Comparison of ENCODE assay signal across 8 mouse cellular contexts in the genomic region with DNA sequence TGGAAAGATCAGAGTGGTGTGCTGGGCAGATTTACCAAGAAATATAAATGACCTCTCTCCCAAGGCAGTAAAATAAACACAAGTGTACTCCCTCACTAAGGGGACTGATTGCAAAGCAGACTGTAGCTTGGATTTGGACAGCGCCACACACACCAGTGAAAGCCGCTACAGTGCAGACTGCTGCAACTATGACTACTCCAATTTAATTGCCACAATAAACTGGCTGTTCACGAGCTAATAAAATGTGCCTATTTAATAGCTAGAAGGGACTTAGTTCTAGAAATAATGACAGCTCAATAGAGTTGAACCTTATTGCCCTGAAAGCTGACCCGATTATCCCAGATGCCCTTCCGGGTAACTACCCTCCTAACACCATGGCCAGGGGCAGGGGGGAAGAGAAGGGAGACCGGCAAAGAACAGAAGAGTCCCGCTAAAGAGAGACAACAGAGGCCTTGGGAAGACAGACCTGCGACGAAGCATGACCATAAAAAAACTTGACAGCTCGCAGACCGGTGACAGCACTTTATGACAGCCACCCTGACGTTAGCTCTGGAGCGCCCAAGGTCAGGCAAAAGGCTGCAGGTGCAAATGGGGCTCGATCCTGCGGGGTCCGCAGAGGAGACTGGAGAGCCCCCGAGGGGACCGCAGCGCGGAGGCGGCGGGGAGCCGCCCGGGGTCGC. TPM values are rescaled to one million over a fixed set of nuclear protein-coding genes. Genes with fewer than 3 reads are reported as not detected.
DNase-seq lines count a peak whose midpoint lies in the region; ATAC-seq and TF ChIP-seq lines count a peak whose summit lies in the region.

No protein-coding gene starts in this region.

- H3K4me2 ChIP-seq in limb, embryonic 12.5 days: peak overlapping the region; percentile 91
- peak overlapping the region; percentile 76 for H3K4me2 ChIP-seq in stomach, embryonic 15.5 days

- no peaks in the 10 kb centered on the region for H3K9me3 ChIP-seq in limb, embryonic 12.5 days
- H3K9me3 ChIP-seq in stomach, embryonic 15.5 days: no peaks in the 10 kb centered on the region

- intact Hi-C loops in heart, adult 2 months (cut with DNase I): no loop called here

- DNase-seq in heart, adult 2 months: no peak
- DNase-seq in heart, adult 8-10 months (ENCODE audit: low spot score): no peak
- no peak for DNase-seq in cerebellum, adult 9-10 months
- no peak for DNase-seq in left cerebral cortex, adult 8-10 months (ENCODE audit: low spot score in 2 of 2)

- peaks cover 29% of the 10 kb centered on the region for H3K79me3 ChIP-seq in C2C12 (ENCODE audit: low read depth)

- peak overlapping the region; percentile 82 for H3K4me3 ChIP-seq in heart, adult 2 months
- H3K4me3 ChIP-seq in C2C12 (ENCODE audit: insufficient read depth, poor library complexity, severe bottlenecking): peak overlapping the region; percentile 85
- peak overlapping the region; percentile 94 for H3K4me3 ChIP-seq in embryonic fibroblast, embryonic 13.5 days (ENCODE audit: insufficient read depth, low read length)
- peak overlapping the region; percentile 97 for H3K4me3 ChIP-seq in limb, embryonic 12.5 days (replicated peaks)
- peak overlapping the region; percentile 95 for H3K4me3 ChIP-seq in stomach, embryonic 15.5 days (replicated peaks)

- H3K4me1 ChIP-seq in heart, adult 2 months (ENCODE audit: control insufficient read depth, insufficient read depth, low read length): peaks cover 16% of the 10 kb centered on the region
- H3K4me1 ChIP-seq in embryonic fibroblast, embryonic 13.5 days (ENCODE audit: control insufficient read depth, insufficient read depth, low read length): peaks cover 8% of the 10 kb centered on the region; the same call in 1 of the 2 replicates
- H3K4me1 ChIP-seq in limb, embryonic 12.5 days (replicated peaks): peaks cover 29% of the 10 kb centered on the region
- peaks cover 20% of the 10 kb centered on the region for H3K4me1 ChIP-seq in stomach, embryonic 15.5 days

- peaks cover 13% of the 10 kb centered on the region for H3K36me3 ChIP-seq in heart, adult 2 months (ENCODE audit: control insufficient read depth, insufficient read depth, low read length)
- H3K36me3 ChIP-seq in C2C12 (ENCODE audit: control insufficient read depth, insufficient read depth): peaks cover 8% of the 10 kb centered on the region
- H3K36me3 ChIP-seq in limb, embryonic 12.5 days: peaks cover 6% of the 10 kb centered on the region; the same call in 1 of the 2 replicates
- H3K36me3 ChIP-seq in stomach, embryonic 15.5 days: 0 out of 2 replicates have a peak, but pooled peaks cover 4% of the 10 kb centered on the region

- no peak for TF ChIP-seq CTCF in heart, adult 2 months (IDR thresholded peaks at IDR 0.05)
- TF ChIP-seq CTCF in C2C12 (IDR thresholded peaks at IDR 0.05; ENCODE audit: control insufficient read depth, insufficient read depth, insufficient read length): no peak
- TF ChIP-seq CTCF in embryonic fibroblast, embryonic 13.5 days (IDR thresholded peaks at IDR 0.05; ENCODE audit: borderline replicate concordance, insufficient read depth, low read length): no peak

- peak overlapping the region; percentile 97 for H3K9ac ChIP-seq in heart, adult 2 months (ENCODE audit: low read depth, low read length)
- H3K9ac ChIP-seq in limb, embryonic 12.5 days (replicated peaks): peak overlapping the region; percentile 84
- peak overlapping the region; percentile 80 for H3K9ac ChIP-seq in stomach, embryonic 15.5 days

- no peak for TF ChIP-seq EP300 in heart, adult 2 months (IDR thresholded peaks at IDR 0.05; ENCODE audit: insufficient read depth, low read depth, low read length)

- ATAC-seq in limb, embryonic 12.5 days (ENCODE audit: insufficient number of reproducible peaks, insufficient read depth, low FRiP score, low TSS enrichment, low read depth): peak; percentile 63
- no peak for ATAC-seq in stomach, embryonic 15.5 days (ENCODE audit: insufficient read depth, low FRiP score, low read depth)

- TF ChIP-seq POLR2A in heart, adult 2 months (IDR thresholded peaks at IDR 0.05; ENCODE audit: insufficient read depth, low read depth, low read length): no peak
- TF ChIP-seq POLR2A in embryonic fibroblast, embryonic 13.5 days (IDR thresholded peaks at IDR 0.05; ENCODE audit: low read depth, low read length): no peak

- WGBS in heart, adult 2 months: 2% methylated on average over 25 of the region's 25 CpGs
- 2% methylated on average over 25 of the region's 25 CpGs for WGBS in limb, embryonic 12.5 days
- WGBS in stomach, embryonic 15.5 days: 3% methylated on average over 25 of the region's 25 CpGs

- H3ac ChIP-seq in C2C12 (ENCODE audit: control insufficient read depth, insufficient read length, low read depth): peak overlapping the region; percentile 99

- H3K79me2 ChIP-seq in heart, adult 2 months (replicated peaks; ENCODE audit: control insufficient read depth, insufficient read depth, low read length): peaks cover 6% of the 10 kb centered on the region
- H3K79me2 ChIP-seq in C2C12 (ENCODE audit: control insufficient read depth, insufficient read depth): peaks cover 69% of the 10 kb centered on the region

- H3K27me3 ChIP-seq in heart, adult 2 months (ENCODE audit: control insufficient read depth, insufficient read depth, low read length): no peaks in the 10 kb centered on the region
- no peaks in the 10 kb centered on the region for H3K27me3 ChIP-seq in C2C12 (ENCODE audit: control insufficient read depth, insufficient read depth, insufficient read length)
- H3K27me3 ChIP-seq in limb, embryonic 12.5 days: peaks cover 4% of the 10 kb centered on the region; the same call in 1 of the 2 replicates
- no peaks in the 10 kb centered on the region for H3K27me3 ChIP-seq in stomach, embryonic 15.5 days (replicated peaks)

- peak overlapping the region; percentile 98 for H3K27ac ChIP-seq in heart, adult 2 months
- no peak overlapping the region for H3K27ac ChIP-seq in embryonic fibroblast, embryonic 13.5 days (ENCODE audit: insufficient read depth, low read length)
- peak overlapping the region; percentile 85 for H3K27ac ChIP-seq in limb, embryonic 12.5 days
- peak overlapping the region; percentile 92 for H3K27ac ChIP-seq in stomach, embryonic 15.5 days

TF ChIP-seq in C2C12, 6 proteins besides CTCF, POLR2A, EP300 and RAD21:
- TF ChIP-seq MAX (IDR thresholded peaks at IDR 0.05) (no peak), CEBPB (IDR thresholded peaks at IDR 0.05; ENCODE audit: low read depth) (no peak), MYOD1 (IDR thresholded peaks at IDR 0.05; ENCODE audit: control insufficient read depth, insufficient read length, low read depth) (no peak), MYOG (IDR thresholded peaks at IDR 0.05; ENCODE audit: control insufficient read depth, extremely low read depth, insufficient read length) (no peak), USF1 (IDR thresholded peaks at IDR 0.05; ENCODE audit: low read depth) (no peak), FOSL1 (IDR thresholded peaks at IDR 0.05; ENCODE audit: insufficient read depth, low read length, poor library complexity, severe bottlenecking) (no peak)

RNA-seq across cellular contexts. Expression of a gene that starts 0.8 kb away (rescaled TPM):
- total RNA-seq in heart, adult 2 months (2021): 10 to 100 TPM; 34.2 to 35.4 TPM
- 48.5 and 70.6 TPM in 2 replicates for polyA plus RNA-seq in heart, adult 2 months (2012; rRNA removed)
- total RNA-seq in heart, adult 8-10 months (2022): 10 to 100 TPM; 33.5 to 40.0 (median 34.3) TPM
- polyA plus RNA-seq in C2C12 (2012; fragmentation: generic; extraction: Trizol): 32.4 TPM
- 20.1 and 25.6 TPM in 2 replicates for polyA plus RNA-seq in embryonic fibroblast, embryonic 13.5 days (2011; ENCODE audit: insufficient read length, low read depth, missing spikeins)
- 28.7 and 29.4 TPM in 2 replicates for polyA plus RNA-seq in limb, embryonic 12.5 days (2016; fragmentation: Nextera tagmentation; extraction: Ambion mirVana)
- 32.1 and 35.3 TPM in 2 replicates for polyA plus RNA-seq in stomach, embryonic 15.5 days (2015; fragmentation: Nextera tagmentation; extraction: Ambion mirVana)
- total RNA-seq in left cerebral cortex, adult 8-10 months (2022): 10 to 100 TPM; 26.3 to 44.6 (median 34.0) TPM

RNA-seq across cellular contexts. Expression of a gene that starts 13.4 kb away (rescaled TPM):
- total RNA-seq in heart, adult 2 months (2021): 10 to 100 TPM; 16.1 to 20.0 TPM
- polyA plus RNA-seq in heart, adult 2 months (2012; rRNA removed): 6.4 and 9.5 TPM in 2 replicates
- total RNA-seq in heart, adult 8-10 months (2022): 10 to 100 TPM; 17.5 to 27.7 (median 22.0) TPM
- polyA plus RNA-seq in C2C12 (2012; fragmentation: generic; extraction: Trizol): 3.5 TPM
- polyA plus RNA-seq in embryonic fibroblast, embryonic 13.5 days (2011; ENCODE audit: insufficient read length, low read depth, missing spikeins): 2.9 and 6.5 TPM in 2 replicates
- 3.0 and 3.5 TPM in 2 replicates for polyA plus RNA-seq in limb, embryonic 12.5 days (2016; fragmentation: Nextera tagmentation; extraction: Ambion mirVana)
- polyA plus RNA-seq in stomach, embryonic 15.5 days (2015; fragmentation: Nextera tagmentation; extraction: Ambion mirVana): 6.5 and 6.7 TPM in 2 replicates
- total RNA-seq in left cerebral cortex, adult 8-10 months (2022): 100 to 1,000 TPM; 219 to 271 (median 241) TPM
